Mouse (Mus musculus) spleen, adult 12 weeks (tissue): ENCODE measurements around the gene Sowahd.

Experiments used
- DNase-seq: peaks from one replicate; pipeline ENCODE4 v3.0.0; 2022; ENCODE audit warnings: low spot score

Gene Sowahd

DNA sequence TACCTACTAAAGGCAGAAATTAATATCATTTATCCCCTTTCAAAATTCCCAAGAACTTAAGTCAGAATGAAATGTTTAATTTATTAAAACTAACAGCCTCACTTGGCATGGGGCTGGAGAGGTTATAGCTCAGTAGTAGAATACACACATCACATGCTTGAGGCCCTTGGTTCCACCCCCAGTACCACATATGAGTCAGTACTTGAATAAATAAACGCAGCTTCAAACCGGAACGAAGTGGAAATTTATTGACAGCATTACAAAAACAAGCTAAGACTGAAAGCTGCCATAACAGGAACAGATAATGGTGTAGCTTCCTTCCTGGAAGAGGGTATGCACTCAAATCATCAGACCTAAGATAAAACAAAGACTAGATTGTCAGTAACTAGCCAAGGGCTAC, 42.8 kb downstream of the Sowahd start:
- DNase-seq: no peak

DNA sequence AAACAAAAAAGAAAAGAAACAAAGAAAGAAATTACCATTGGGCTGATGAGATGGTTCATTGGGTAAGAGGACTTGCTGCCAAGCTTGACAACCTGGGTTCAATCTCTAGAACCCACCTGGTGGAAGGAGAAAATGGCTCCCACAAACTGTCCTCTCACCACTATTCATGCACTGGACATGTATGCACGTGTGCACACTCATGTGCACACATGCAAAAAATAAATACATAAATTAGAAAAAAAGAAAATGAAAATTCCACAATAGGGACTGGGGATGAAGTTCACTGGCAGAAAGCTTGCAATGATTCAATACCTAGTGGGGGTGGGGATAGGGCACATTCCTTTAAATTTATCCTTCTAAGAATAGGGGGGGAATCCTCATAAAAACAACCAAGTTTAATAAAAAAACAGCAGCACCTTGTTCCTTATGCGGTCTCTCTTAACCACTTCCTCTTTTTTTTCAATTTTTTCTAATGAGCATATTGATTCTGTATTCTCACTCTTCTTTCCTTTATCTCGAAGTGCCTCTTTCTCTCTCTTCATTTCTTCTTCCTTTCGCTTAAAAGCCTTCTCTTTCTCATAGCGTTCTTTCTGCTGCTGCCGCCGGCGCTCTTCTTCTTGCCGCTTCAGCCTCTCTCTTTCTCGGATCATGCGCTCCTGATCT, 46.6 kb downstream of the Sowahd start:
- no peak for DNase-seq

- no peak for DNase-seq
Observed at GRCm38 (mm10) chrX:37098681-37099080, 50.0 kb downstream of the Sowahd start.
